Mouse (Mus musculus): ENCODE results near the gene Epn1. TPM values are rescaled to one million over a fixed set of nuclear protein-coding genes. Genes with fewer than 3 reads are reported as not detected.

Epn1 gene
- total and polyA plus RNA-seq, 3 experiments, result 41.9 to 101 (median 72.9) TPM

DNA sequence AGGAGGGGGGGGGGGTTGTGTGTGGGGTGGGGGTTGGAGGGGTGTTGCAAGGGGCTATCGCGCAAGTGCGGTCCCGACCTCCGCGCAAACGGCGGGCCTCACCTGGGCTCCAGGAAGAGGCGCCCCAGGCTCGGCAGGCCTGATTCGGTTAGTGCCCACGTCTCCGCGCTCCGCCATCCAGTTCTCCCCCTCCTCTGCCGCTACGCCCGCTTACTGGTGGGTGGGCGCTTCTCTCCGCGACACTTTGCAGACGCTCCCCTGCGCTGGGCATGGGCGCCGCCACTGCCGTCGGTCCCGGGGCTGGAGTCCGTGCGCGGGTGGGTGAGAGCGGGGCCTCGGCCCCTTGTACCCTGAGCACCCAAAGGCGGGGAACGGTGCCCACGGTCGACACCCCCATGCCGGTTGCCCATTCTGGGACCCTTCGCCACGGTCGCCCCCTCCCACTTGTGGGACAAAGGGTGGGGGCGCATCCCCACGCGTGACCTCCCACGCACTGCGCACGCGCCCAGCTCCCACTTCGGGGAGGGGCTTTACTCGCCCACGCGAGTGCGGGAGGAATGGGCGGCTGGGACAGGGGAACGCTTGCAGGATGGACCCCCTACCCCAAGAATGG is 23.3 kb upstream of the Epn1 start:
- no peak overlapping the region for H3K27ac ChIP-seq (ENCODE audit: insufficient read depth, low read depth)
- dilution Hi-C loops (cut with MboI; ENCODE audit: extremely low pct_ligation_motif_present, extremely low pct_unique_long_range_greater_than_20kb, low sequenced_read_pairs), result no loop called here
- H3K4me3 ChIP-seq (replicated peaks in 1 of 3; ENCODE audit: low read depth in 2 of 3, low read length in 2 of 3, poor library complexity in 1 of 3), result no peak overlapping the region
- no peak for TF ChIP-seq CHD2 (IDR thresholded peaks at IDR 0.05; ENCODE audit: low read length)
- no peak for TF ChIP-seq ELF1 (IDR thresholded peaks at IDR 0.05; ENCODE audit: low read depth, low read length)
- no peak for TF ChIP-seq CTCF (conservative IDR thresholded peaks at IDR 0.05 in 1 of 2, IDR thresholded peaks at IDR 0.05 in 1 of 2; ENCODE audit: low read depth in 2 of 2, low read length in 2 of 2)
- no peak for TF ChIP-seq ZNF384 (IDR thresholded peaks at IDR 0.05; ENCODE audit: low read depth, low read length)
- TF ChIP-seq MEF2A (IDR thresholded peaks at IDR 0.05; ENCODE audit: borderline replicate concordance, low read depth, low read length), result no peak
- TF ChIP-seq POLR2AphosphoS2 (IDR thresholded peaks at IDR 0.05; ENCODE audit: low read depth, low read length), result no peak
- no peak for TF ChIP-seq MAX (IDR thresholded peaks at IDR 0.05; ENCODE audit: low read length)
- no peak for TF ChIP-seq PAX5 (IDR thresholded peaks at IDR 0.05; ENCODE audit: low read length)
- TF ChIP-seq USF2 (conservative IDR thresholded peaks at IDR 0.05; ENCODE audit: low read depth, low read length), result no peak
- TF ChIP-seq USF1 (IDR thresholded peaks at IDR 0.05; ENCODE audit: low read depth, low read length), result no peak
- no peak for TF ChIP-seq IRF4 (IDR thresholded peaks at IDR 0.05; ENCODE audit: low read depth, low read length)
- no peak for TF ChIP-seq ZC3H11A (IDR thresholded peaks at IDR 0.05; ENCODE audit: low read depth, low read length)
- no peak for TF ChIP-seq JUND (conservative IDR thresholded peaks at IDR 0.05; ENCODE audit: low read depth, low read length)
- no peak for TF ChIP-seq EP300 (IDR thresholded peaks at IDR 0.05; ENCODE audit: low read length)
- H3K9ac ChIP-seq (ENCODE audit: insufficient read depth, low read depth), result no peak overlapping the region
- H3K4me1 ChIP-seq (ENCODE audit: control insufficient read depth in 1 of 2, insufficient read depth in 2 of 2), result peaks cover 2 to 33% of the 10 kb centered on the region in 2 experiments; a peak in 3 of 4 replicates
- peaks cover 0 to 16% of the 10 kb centered on the region in 2 experiments for H3K36me3 ChIP-seq (replicated peaks in 1 of 2; ENCODE audit: control insufficient read depth in 1 of 2, insufficient read depth in 1 of 2, low read length in 1 of 2)
- in situ Hi-C loops (cut with MboI; ENCODE audit: low pct_ligation_motif_present, low pct_unique_long_range_greater_than_20kb, low sequenced_read_pairs), result no loop called here
- DNase-seq (ENCODE audit: extremely low read depth), result no peak
- no peaks in the 10 kb centered on the region for H3K79me2 ChIP-seq (replicated peaks; ENCODE audit: control insufficient read depth, extremely low read depth, insufficient read depth, poor library complexity, severe bottlenecking)
- no peak overlapping the region for H3K4me2 ChIP-seq (ENCODE audit: insufficient read depth, low read depth, poor library complexity, severe bottlenecking)
- no peaks in the 10 kb centered on the region for H3K27me3 ChIP-seq (replicated peaks)
- no peaks in the 10 kb centered on the region for H3K9me3 ChIP-seq (replicated peaks; ENCODE audit: low read length)

DNA sequence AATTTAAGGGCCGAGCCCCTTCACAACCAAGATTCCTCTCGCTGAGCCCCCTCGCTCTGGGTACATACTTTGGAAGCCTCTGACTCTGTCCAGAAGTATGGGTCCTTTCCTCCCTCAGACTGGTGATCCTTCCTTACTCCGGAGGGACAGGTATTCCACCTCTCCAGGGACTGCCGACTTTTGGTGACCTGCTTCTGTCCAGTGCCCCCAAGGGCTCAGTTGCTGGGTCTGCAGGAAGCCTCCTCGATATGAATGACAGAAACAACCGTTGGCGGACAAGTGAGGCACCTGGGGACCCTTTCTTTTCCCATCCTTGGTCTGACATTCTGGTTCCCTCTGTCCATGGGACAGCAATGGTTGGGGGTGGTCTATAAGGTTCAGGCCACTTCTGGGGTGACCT is 22.7 kb upstream of the Epn1 start:
- in situ Hi-C loops (cut with MboI; ENCODE audit: low pct_ligation_motif_present, low pct_unique_long_range_greater_than_20kb, low sequenced_read_pairs) (no loop called here), dilution Hi-C loops (cut with MboI; ENCODE audit: extremely low pct_ligation_motif_present, extremely low pct_unique_long_range_greater_than_20kb, low sequenced_read_pairs) (no loop called here)
- no peak for TF ChIP-seq TCF12 (IDR thresholded peaks at IDR 0.05; ENCODE audit: low read depth, low read length)
- TF ChIP-seq TBP (conservative IDR thresholded peaks at IDR 0.05; ENCODE audit: low read depth, low read length), result no peak
- no peak for TF ChIP-seq RCOR1 (conservative IDR thresholded peaks at IDR 0.05; ENCODE audit: low read depth, low read length)
- no peak for TF ChIP-seq MAX (IDR thresholded peaks at IDR 0.05; ENCODE audit: low read length)
- TF ChIP-seq MAFK (IDR thresholded peaks at IDR 0.05; ENCODE audit: insufficient replicate concordance, low read length), result no peak
- no peak for TF ChIP-seq ETS1 (conservative IDR thresholded peaks at IDR 0.05; ENCODE audit: low read depth, low read length)
- no peak for TF ChIP-seq POLR2A (IDR thresholded peaks at IDR 0.05; ENCODE audit: low read depth, low read length)
- no peak for TF ChIP-seq EP300 (IDR thresholded peaks at IDR 0.05; ENCODE audit: low read length)
- TF ChIP-seq UBTF (IDR thresholded peaks at IDR 0.05; ENCODE audit: low read depth, low read length), result no peak
- no peak for TF ChIP-seq CHD2 (IDR thresholded peaks at IDR 0.05; ENCODE audit: low read length)
- TF ChIP-seq MEF2A (IDR thresholded peaks at IDR 0.05; ENCODE audit: borderline replicate concordance, low read depth, low read length), result no peak
- TF ChIP-seq PAX5 (IDR thresholded peaks at IDR 0.05; ENCODE audit: low read length), result no peak
- TF ChIP-seq CHD1 (IDR thresholded peaks at IDR 0.05; ENCODE audit: low read depth, low read length), result no peak
- TF ChIP-seq JUN (IDR thresholded peaks at IDR 0.05; ENCODE audit: insufficient read depth, low read depth, low read length), result no peak
- no peak for TF ChIP-seq ZC3H11A (IDR thresholded peaks at IDR 0.05; ENCODE audit: low read depth, low read length)
- TF ChIP-seq BHLHE40 (IDR thresholded peaks at IDR 0.05; ENCODE audit: low read depth, low read length), result no peak
- TF ChIP-seq NRF1 (IDR thresholded peaks at IDR 0.05; ENCODE audit: low read depth, low read length), result no peak
- TF ChIP-seq ZMIZ1 (IDR thresholded peaks at IDR 0.05; ENCODE audit: low read depth, low read length), result no peak
- no peak for TF ChIP-seq MYC (IDR thresholded peaks at IDR 0.05; ENCODE audit: low read depth, low read length)
- no peaks in the 10 kb centered on the region for H3K27me3 ChIP-seq (replicated peaks)
- no peaks in the 10 kb centered on the region for H3K79me2 ChIP-seq (replicated peaks; ENCODE audit: control insufficient read depth, extremely low read depth, insufficient read depth, poor library complexity, severe bottlenecking)
- no peaks in the 10 kb centered on the region for H3K9me3 ChIP-seq (replicated peaks; ENCODE audit: low read length)
- no peak overlapping the region for H3K27ac ChIP-seq (ENCODE audit: insufficient read depth, low read depth)
- DNase-seq (ENCODE audit: extremely low read depth), result no peak
- H3K4me1 ChIP-seq (ENCODE audit: control insufficient read depth in 1 of 2, insufficient read depth in 2 of 2), result peaks cover 2 to 27% of the 10 kb centered on the region in 2 experiments; a peak in 3 of 4 replicates
- peaks cover 0 to 16% of the 10 kb centered on the region in 2 experiments for H3K36me3 ChIP-seq (replicated peaks in 1 of 2; ENCODE audit: control insufficient read depth in 1 of 2, insufficient read depth in 1 of 2, low read length in 1 of 2)
- H3K9ac ChIP-seq (ENCODE audit: insufficient read depth, low read depth), result no peak overlapping the region
- no peak overlapping the region for H3K4me2 ChIP-seq (ENCODE audit: insufficient read depth, low read depth, poor library complexity, severe bottlenecking)
- no peak overlapping the region for H3K4me3 ChIP-seq (replicated peaks in 1 of 3; ENCODE audit: low read depth in 2 of 3, low read length in 2 of 3, poor library complexity in 1 of 3)
